9 mouse cellular contexts compared by ENCODE assay signal in the genomic region with DNA sequence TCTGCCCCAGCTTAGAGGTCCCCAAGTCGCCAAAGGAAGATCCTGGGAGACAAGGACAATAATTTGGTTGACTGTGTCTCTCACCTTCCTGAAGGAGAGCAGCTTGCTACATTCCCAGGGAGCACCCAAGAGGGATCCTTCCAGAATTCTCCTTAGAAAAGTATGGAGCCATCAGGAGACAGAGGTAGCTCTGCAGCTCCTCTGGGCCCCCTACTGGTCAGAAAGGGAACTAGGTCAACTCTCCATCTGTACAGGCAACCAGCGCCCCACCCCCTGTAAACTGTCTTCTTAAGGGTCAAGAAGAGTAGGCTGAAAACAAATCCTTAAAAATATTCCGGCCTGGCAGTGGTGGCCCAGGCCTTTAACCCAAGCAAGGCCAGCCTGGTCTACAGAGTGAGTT. TPM values are rescaled to one million over a fixed set of nuclear protein-coding genes. Genes with fewer than 3 reads are reported as not detected.
DNase-seq lines count a peak whose midpoint lies in the region; ATAC-seq and TF ChIP-seq lines count a peak whose summit lies in the region.
"Had no signal": no experiment of that assay in that cellular context is flagged by ENCODE, and none has a peak within 500 bp of the region (broad histone marks: within the 10 kb centered on the region; RNA-seq: fewer than 3 reads in every experiment).

No protein-coding gene starts in this region.

- H3K27ac ChIP-seq in bone marrow, adult 2 months (ENCODE audit: control insufficient read depth, insufficient read depth, low read depth, low read length, poor library complexity) = no peak overlapping the region
- H3K27ac ChIP-seq in embryonic facial prominence, embryonic 14.5 days (replicated peaks; ENCODE audit: low read depth, low read length) = no peak overlapping the region
- H3K27ac ChIP-seq in liver, embryonic 11.5 days (ENCODE audit: low read depth, low read length) = no peak overlapping the region
- H3K27ac ChIP-seq in olfactory bulb, adult 2 months (ENCODE audit: insufficient read depth, low read depth, low read length) = no peak overlapping the region
- H3K27ac ChIP-seq: hindbrain, embryonic 15.5 days had no signal

- peaks cover 2% of the 10 kb centered on the region; the same call in 1 of the 2 replicates for H3K4me1 ChIP-seq in bone marrow, adult 2 months (ENCODE audit: control insufficient read depth, insufficient read depth, low read length)
- peaks cover 15% of the 10 kb centered on the region for H3K4me1 ChIP-seq in embryonic facial prominence, embryonic 14.5 days (ENCODE audit: control insufficient read depth, insufficient read depth, low read length)
- H3K4me1 ChIP-seq in liver, embryonic 11.5 days (replicated peaks; ENCODE audit: control insufficient read depth, insufficient read depth, low read length) = peaks cover 34% of the 10 kb centered on the region
- H3K4me1 ChIP-seq in olfactory bulb, adult 2 months (ENCODE audit: control insufficient read depth, insufficient read depth, low read length) = peaks cover 2% of the 10 kb centered on the region; the same call in 1 of the 2 replicates

- no peak for TF ChIP-seq POLR2A in bone marrow, adult 2 months (IDR thresholded peaks at IDR 0.05; ENCODE audit: borderline replicate concordance, control insufficient read depth, low read depth, low read length)
- TF ChIP-seq POLR2A in olfactory bulb, adult 2 months (IDR thresholded peaks at IDR 0.05; ENCODE audit: insufficient read depth, low read depth, low read length) = no peak

- no peak overlapping the region for H3K4me3 ChIP-seq in bone marrow, adult 2 months (replicated peaks; ENCODE audit: control insufficient read depth, low read depth, low read length)
- H3K4me3 ChIP-seq in embryonic facial prominence, embryonic 14.5 days (ENCODE audit: low read depth, low read length) = no peak overlapping the region
- no peak overlapping the region for H3K4me3 ChIP-seq in liver, embryonic 11.5 days (ENCODE audit: low read depth, low read length)
- H3K4me3 ChIP-seq in olfactory bulb, adult 2 months (ENCODE audit: insufficient read depth, low read depth, low read length) = no peak overlapping the region
- H3K4me3 ChIP-seq: hindbrain, embryonic 15.5 days had no signal

- H3K9me3 ChIP-seq in embryonic facial prominence, embryonic 14.5 days (ENCODE audit: control insufficient read depth, low read length) = no peaks in the 10 kb centered on the region
- no peaks in the 10 kb centered on the region for H3K9me3 ChIP-seq in liver, embryonic 11.5 days (ENCODE audit: control insufficient read depth, low read length)
- H3K9me3 ChIP-seq: hindbrain, embryonic 15.5 days had no signal

- no peak for ATAC-seq in embryonic facial prominence, embryonic 14.5 days (ENCODE audit: low read depth)
- ATAC-seq in liver, embryonic 11.5 days (replicated peaks; ENCODE audit: low FRiP score) = 0 out of 2 replicates have a peak, but pooled peaks have one; percentile 28

- peak; percentile 64 for TF ChIP-seq CTCF in bone marrow, adult 2 months (IDR thresholded peaks at IDR 0.05; ENCODE audit: control insufficient read depth, insufficient read depth, low read length)
- peak; percentile 49 for TF ChIP-seq CTCF in olfactory bulb, adult 2 months (IDR thresholded peaks at IDR 0.05; ENCODE audit: insufficient read depth, low read depth, low read length)

- 47% methylated on average over 3 of the region's 3 CpGs for WGBS in bone marrow, adult 2 months
- 20% methylated on average over 3 of the region's 3 CpGs for WGBS in embryonic facial prominence, embryonic 14.5 days
- WGBS in liver, embryonic 11.5 days = 40% methylated on average over 3 of the region's 3 CpGs
- WGBS in olfactory bulb, adult 2 months = 33% methylated on average over 3 of the region's 3 CpGs

- H3K36me3 ChIP-seq in embryonic facial prominence, embryonic 14.5 days (ENCODE audit: control insufficient read depth, insufficient read depth, low read length) = peaks cover 4% of the 10 kb centered on the region; the same call in 1 of the 2 replicates
- peaks cover 17% of the 10 kb centered on the region for H3K36me3 ChIP-seq in liver, embryonic 11.5 days (ENCODE audit: control insufficient read depth, insufficient read depth, low read length)

- DNase-seq in 3134 (ENCODE audit: extremely low read depth, insufficient read length, low spot score) (peak; percentile 56), 3T3-L1 (ENCODE audit: low read depth, low spot score) (peak; percentile 96)
- peak; percentile 79 for DNase-seq in embryonic facial prominence, embryonic 14.5 days (ENCODE audit: low spot score)
- peak; percentile 81 for DNase-seq in heart, postnatal 4 days
- no peak for DNase-seq in liver, embryonic 11.5 days (ENCODE audit: low spot score)
- DNase-seq in ovary, postnatal 10 days (ENCODE audit: low spot score) = no peak

- H3K4me2 ChIP-seq in embryonic facial prominence, embryonic 14.5 days (ENCODE audit: low read depth, low read length) = no peak overlapping the region
- H3K4me2 ChIP-seq in liver, embryonic 11.5 days = no peak overlapping the region
- H3K4me2 ChIP-seq: hindbrain, embryonic 15.5 days had no signal

- H3K9ac ChIP-seq in embryonic facial prominence, embryonic 14.5 days (ENCODE audit: low read depth, low read length) = no peak overlapping the region
- no peak overlapping the region for H3K9ac ChIP-seq in liver, embryonic 11.5 days (ENCODE audit: low read depth, low read length)
- H3K9ac ChIP-seq: hindbrain, embryonic 15.5 days had no signal

- no peaks in the 10 kb centered on the region for H3K27me3 ChIP-seq in embryonic facial prominence, embryonic 14.5 days (replicated peaks; ENCODE audit: control insufficient read depth, insufficient read depth, low read length)
- no peaks in the 10 kb centered on the region for H3K27me3 ChIP-seq in liver, embryonic 11.5 days (replicated peaks; ENCODE audit: control insufficient read depth, insufficient read depth, low read length)
- H3K27me3 ChIP-seq: hindbrain, embryonic 15.5 days had no signal

RNA-seq across cellular contexts. Expression of a gene that starts 7.0 kb away (rescaled TPM):
- polyA plus RNA-seq in bone marrow, adult 2 months (2011; ENCODE audit: insufficient read depth, insufficient read length, low replicate concordance, missing spikeins) = 0.77 TPM in 1 of 2 replicates, not detected in the other
- 0.14 and 0.21 TPM in 2 replicates for polyA plus RNA-seq in embryonic facial prominence, embryonic 14.5 days (2014; fragmentation: Nextera tagmentation; extraction: Ambion mirVana)
- not detected for total RNA-seq in heart, postnatal 4 days (2021)
- 0.12 and 0.49 TPM in 2 replicates for polyA plus RNA-seq in liver, embryonic 11.5 days (2014; fragmentation: Nextera tagmentation; extraction: Ambion mirVana)
- not detected in 2 replicates for polyA plus RNA-seq in olfactory bulb, adult 2 months (2012; ENCODE audit: insufficient read depth, insufficient read length, low replicate concordance, missing spikeins)

RNA-seq across cellular contexts. Expression of a gene that starts 11.3 kb away (rescaled TPM):
- polyA plus RNA-seq in bone marrow, adult 2 months (2011; ENCODE audit: insufficient read depth, insufficient read length, low replicate concordance, missing spikeins) = 65.6 and 161 TPM in 2 replicates
- polyA plus RNA-seq in embryonic facial prominence, embryonic 14.5 days (2014; fragmentation: Nextera tagmentation; extraction: Ambion mirVana) = 6.3 and 7.2 TPM in 2 replicates
- total RNA-seq in heart, postnatal 4 days (2021) = 1 to 10 TPM; 1.8 to 2.2 TPM
- 7.1 and 11.9 TPM in 2 replicates for polyA plus RNA-seq in liver, embryonic 11.5 days (2014; fragmentation: Nextera tagmentation; extraction: Ambion mirVana)
- not detected in 2 replicates for polyA plus RNA-seq in olfactory bulb, adult 2 months (2012; ENCODE audit: insufficient read depth, insufficient read length, low replicate concordance, missing spikeins)

RNA-seq across cellular contexts. Expression of a gene that starts 23.5 kb away (rescaled TPM):
- 24.9 and 41.6 TPM in 2 replicates for polyA plus RNA-seq in bone marrow, adult 2 months (2011; ENCODE audit: insufficient read depth, insufficient read length, low replicate concordance, missing spikeins)
- 6.4 and 6.6 TPM in 2 replicates for polyA plus RNA-seq in embryonic facial prominence, embryonic 14.5 days (2014; fragmentation: Nextera tagmentation; extraction: Ambion mirVana)
- 1 to 10 TPM; 4.8 to 6.6 TPM for total RNA-seq in heart, postnatal 4 days (2021)
- polyA plus RNA-seq in liver, embryonic 11.5 days (2014; fragmentation: Nextera tagmentation; extraction: Ambion mirVana) = 11.6 and 13.2 TPM in 2 replicates
- not detected in 2 replicates for polyA plus RNA-seq in olfactory bulb, adult 2 months (2012; ENCODE audit: insufficient read depth, insufficient read length, low replicate concordance, missing spikeins)

RNA-seq across cellular contexts. Expression of a gene that starts 23.6 kb away (rescaled TPM):
- 36.1 and 108 TPM in 2 replicates for polyA plus RNA-seq in bone marrow, adult 2 months (2011; ENCODE audit: insufficient read depth, insufficient read length, low replicate concordance, missing spikeins)
- 36.5 and 40.1 TPM in 2 replicates for polyA plus RNA-seq in embryonic facial prominence, embryonic 14.5 days (2014; fragmentation: Nextera tagmentation; extraction: Ambion mirVana)
- 10 to 100 TPM; 19.2 to 21.6 TPM for total RNA-seq in heart, postnatal 4 days (2021)
- polyA plus RNA-seq in liver, embryonic 11.5 days (2014; fragmentation: Nextera tagmentation; extraction: Ambion mirVana) = 46.6 and 54.5 TPM in 2 replicates
- polyA plus RNA-seq in olfactory bulb, adult 2 months (2012; ENCODE audit: insufficient read depth, insufficient read length, low replicate concordance, missing spikeins) = not detected in 2 replicates

RNA-seq across cellular contexts. Expression of a gene that starts 23.7 kb away (rescaled TPM):
- polyA plus RNA-seq in bone marrow, adult 2 months (2011; ENCODE audit: insufficient read depth, insufficient read length, low replicate concordance, missing spikeins) = 0.41 TPM in 1 of 2 replicates, not detected in the other
- polyA plus RNA-seq in embryonic facial prominence, embryonic 14.5 days (2014; fragmentation: Nextera tagmentation; extraction: Ambion mirVana) = 0.10 and 0.25 TPM in 2 replicates
- under 1 TPM; 0.21 to 0.25 TPM for total RNA-seq in heart, postnatal 4 days (2021)
- 0.18 TPM in 1 of 2 replicates, not detected in the other for polyA plus RNA-seq in liver, embryonic 11.5 days (2014; fragmentation: Nextera tagmentation; extraction: Ambion mirVana)
- polyA plus RNA-seq in olfactory bulb, adult 2 months (2012; ENCODE audit: insufficient read depth, insufficient read length, low replicate concordance, missing spikeins) = not detected in 2 replicates

Comparison
In these comparisons a context has a peak if more than half of its experiments do, and no peak if none do; other contexts are left out.
1. DNase-seq: peak in 3134 (single experiment), 3T3-L1 (single experiment), embryonic facial prominence, embryonic 14.5 days (single experiment) and heart, postnatal 4 days (single experiment); none in liver, embryonic 11.5 days (single experiment) and ovary, postnatal 10 days (single experiment).